Mouse (Mus musculus): ENCODE data around the gene Cdcp2.

Gene Cdcp2

GRCm38 (mm10) chr4:107135663-107136062, 39.0 kb downstream of the Cdcp2 start:
- no peak for DNase-seq

- no peak for DNase-seq
These were observed 39.8 kb downstream of the Cdcp2 start for GRCm38 (mm10) chr4:107136531-107136930.

GRCm38 (mm10) chr4:107138948-107139835, 42.5 kb downstream of the Cdcp2 start:
- DNase-seq: no peak

- DNase-seq: no peak
These were observed 43.3 kb downstream of the Cdcp2 start for GRCm38 (mm10) chr4:107139836-107140631.

DNA sequence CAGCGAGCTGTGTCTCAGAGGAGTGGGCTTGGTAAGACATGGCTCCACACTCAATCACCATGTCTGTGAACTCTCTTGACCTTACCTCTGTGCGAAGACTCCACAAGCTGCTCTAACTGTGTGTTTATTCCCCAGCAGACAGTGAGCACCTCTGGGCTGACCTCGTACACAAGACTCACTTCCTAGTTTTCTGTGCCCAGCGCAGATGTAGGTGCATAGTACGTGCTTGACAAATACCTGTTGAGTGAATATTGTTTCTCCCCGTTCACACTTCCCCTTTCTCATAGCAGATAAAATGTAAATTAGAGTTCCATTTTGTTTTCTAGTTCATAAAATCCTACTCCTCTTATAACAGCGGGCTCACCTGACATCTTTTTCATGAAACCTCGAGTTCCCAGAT, 46.8 kb downstream of the Cdcp2 start:
- no peak for DNase-seq

DNA sequence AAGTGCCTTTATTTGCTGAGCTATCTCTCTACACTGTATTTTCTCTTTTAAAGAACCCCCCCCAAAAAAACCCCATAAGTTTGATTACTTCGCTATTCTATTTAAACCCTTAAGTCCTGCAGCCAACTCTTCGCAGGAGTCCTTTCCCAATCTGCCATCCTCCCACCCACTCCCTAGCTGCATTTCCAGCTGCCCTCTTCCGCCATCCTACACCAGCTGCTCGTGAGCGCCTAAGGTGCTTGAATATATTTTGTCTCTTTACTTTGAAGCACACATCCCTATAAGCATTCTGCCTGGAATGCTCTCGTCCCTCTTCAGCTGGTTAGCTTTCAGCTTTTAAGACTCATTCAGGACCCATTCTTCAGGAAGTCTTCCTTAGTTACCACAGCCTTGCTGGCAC, 54.3 kb downstream of the Cdcp2 start:
- peak; percentile 39 for DNase-seq

DNA sequence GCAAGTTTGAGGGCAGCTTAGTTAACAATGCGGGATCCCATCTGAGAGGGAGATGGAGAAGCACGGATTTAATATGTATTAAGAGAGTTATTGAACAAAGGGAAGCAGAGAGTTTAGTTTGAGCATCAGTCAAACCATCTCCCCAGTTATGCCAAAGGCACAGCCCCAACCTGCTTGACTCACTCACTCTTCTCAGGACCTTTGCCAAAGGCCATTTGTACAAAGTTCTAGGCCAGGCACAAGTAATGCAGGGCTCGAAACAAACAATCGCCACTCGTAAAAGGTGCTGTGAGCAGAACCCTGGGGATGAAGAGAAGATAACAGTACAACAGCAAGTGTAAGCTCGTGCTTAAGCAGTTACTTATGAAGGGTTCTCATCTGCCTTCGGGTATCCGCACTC, 55.9 kb downstream of the Cdcp2 start:
- DNase-seq: no peak

- DNase-seq: no peak
These were observed 60.3 kb downstream of the Cdcp2 start for GRCm38 (mm10) chr4:107156983-107157401.

GRCm38 (mm10) chr4:107159166-107159773, 62.6 kb downstream of the Cdcp2 start:
- DNase-seq: no peak

GRCm38 (mm10) chr4:107160181-107160580, 63.5 kb downstream of the Cdcp2 start:
- no peak for DNase-seq

Measured in layer of hippocampus, adult 9-11 months (tissue).